Mouse (Mus musculus) liver, adult 2 months (tissue): ENCODE results near the gene Dock6. TPM values are rescaled to one million over a fixed set of nuclear protein-coding genes. Genes with fewer than 3 reads are reported as not detected.

Experiments
- DNase-seq: peaks from one replicate; pipeline ENCODE4 v3.0.0-alpha.2; 2011; ENCODE audit warnings: low read depth, low spot score; ENCODE audit errors: extremely low read depth
- H3K27ac ChIP-seq: fragments of 200-500 bp; replicated peaks from 2 replicates; pipeline ENCODE4 v1.5.1; 2012; ENCODE audit warnings: low read depth, mild to moderate bottlenecking, control low read depth, inconsistent platforms, low read length; ENCODE audit not compliant: insufficient read depth
- H3K27me3 ChIP-seq: fragments of 200-500 bp; 2 replicates; pipeline ENCODE4 v1.6.1; 2012; ENCODE audit warnings: mild to moderate bottlenecking, moderate library complexity, low read length, inconsistent platforms; ENCODE audit not compliant: control insufficient read depth, insufficient read depth
- H3K36me3 ChIP-seq: fragments of 200-500 bp; 2 replicates; pipeline ENCODE4 v1.6.1; 2012; ENCODE audit warnings: low read length, inconsistent platforms; ENCODE audit not compliant: control insufficient read depth, insufficient read depth
- H3K4me1 ChIP-seq: fragments of 200-500 bp; 2 replicates; pipeline ENCODE4 v1.6.1; 2011; ENCODE audit warnings: low read length; ENCODE audit not compliant: control insufficient read depth, insufficient read depth
- H3K4me3 ChIP-seq: fragments of 200-500 bp; 2 replicates; pipeline ENCODE4 v1.5.1; 2011; ENCODE audit warnings: low read depth, mild to moderate bottlenecking, control low read depth, low read length, moderate library complexity; ENCODE audit not compliant: insufficient read depth
- H3K79me2 ChIP-seq: fragments of 200-500 bp; 2 replicates; pipeline ENCODE4 v1.6.1; 2012; ENCODE audit warnings: inconsistent platforms, mild to moderate bottlenecking, low read length, moderate library complexity; ENCODE audit not compliant: control insufficient read depth, insufficient read depth
- H3K9ac ChIP-seq: fragments of 200-500 bp; 2 replicates; pipeline ENCODE4 v1.6.1; 2012; ENCODE audit warnings: low read depth, mild to moderate bottlenecking, control low read depth, inconsistent platforms, low read length
- CTCF ChIP-seq: fragments of 200-500 bp; IDR thresholded peaks from 2 replicates; pipeline ENCODE4 v1.5.1; 2011; ENCODE audit warnings: low read depth, low read length, control low read depth
- POLR2A ChIP-seq: fragments of 200-500 bp; IDR thresholded peaks from 2 replicates; pipeline ENCODE4 v1.6.1; 2011; ENCODE audit warnings: low read length, control low read depth; ENCODE audit not compliant: insufficient read depth; ENCODE audit errors: extremely low read depth
- WGBS: fragments of 180-500 bp; shearing (Covaris S2); methylation state at CpG from one replicate; pipeline ENCODE4 v1.1.7; 2018; 5-methylcytosine and 5-hydroxymethylcytosine counted together
- polyA plus RNA-seq: library from polyadenylated mRNA; depleted of rRNA; stranded (reverse); fragments of >200 nt; gene quantifications from 2 replicates; pipeline ENCODE4 v1.2.3, GENCODE M21; 2012; rRNA removed
- total RNA-seq: library from RNA; depleted of rRNA; stranded (reverse); fragments of >200 nt; gene quantifications from 2 replicates; pipeline ENCODE4 v1.2.3, GENCODE M21; 2014; rRNA removed

Gene Dock6
- total RNA-seq (8.5 and 12.6 TPM in 2 replicates), polyA plus RNA-seq (23.2 and 33.9 TPM in 2 replicates)

- no peak for TF ChIP-seq CTCF
- 0 out of 2 replicates have a peak, but pooled peaks have one; percentile 35 for TF ChIP-seq POLR2A
- H3K27ac ChIP-seq, result peak within 1 kb of the TSS; percentile 42
- H3K4me1 ChIP-seq, result peaks cover 6% of the 10 kb centered on the region
- no peak for DNase-seq
- no peaks in the 10 kb centered on the region for H3K36me3 ChIP-seq
- H3K4me3 ChIP-seq, result peak within 1 kb of the TSS; percentile 74
- 5% methylated on average over 68 of the region's 68 CpGs for WGBS
- H3K9ac ChIP-seq, result peak within 1 kb of the TSS; percentile 77
- H3K79me2 ChIP-seq, result no peaks in the 10 kb centered on the region
- no peaks in the 10 kb centered on the region for H3K27me3 ChIP-seq
Observed at GRCm38 (mm10) chr9:21852128-21853091, at the start of gene Dock6. Gene Dock6, minus strand, starts transcription at chr9:21852635.

GRCm38 (mm10) chr9:21901223-21901820, 48.9 kb upstream of the Dock6 start:
- 9% methylated on average over 10 of the region's 10 CpGs for WGBS
- TF ChIP-seq CTCF, result no peak
- TF ChIP-seq POLR2A, result no peak
- peaks cover 2% of the 10 kb centered on the region; the same call in 1 of the 2 replicates for H3K4me1 ChIP-seq
- no peak overlapping the region for H3K9ac ChIP-seq
- H3K79me2 ChIP-seq, result no peaks in the 10 kb centered on the region
- peak overlapping the region; percentile 61 for H3K4me3 ChIP-seq
- no peaks in the 10 kb centered on the region for H3K27me3 ChIP-seq
- peak; percentile 91 for DNase-seq
- H3K36me3 ChIP-seq, result no peaks in the 10 kb centered on the region
- no peak overlapping the region for H3K27ac ChIP-seq

GRCm38 (mm10) chr9:21889229-21889628, 36.8 kb upstream of the Dock6 start:
- H3K4me3 ChIP-seq, result no peak overlapping the region
- TF ChIP-seq POLR2A (no peak), CTCF (peak; percentile 76)
- no peaks in the 10 kb centered on the region for H3K4me1 ChIP-seq
- H3K9ac ChIP-seq, result no peak overlapping the region
- no peaks in the 10 kb centered on the region for H3K79me2 ChIP-seq
- H3K27me3 ChIP-seq, result no peaks in the 10 kb centered on the region; the same call in 1 of the 2 replicates
- no peaks in the 10 kb centered on the region for H3K36me3 ChIP-seq
- 51% methylated on average over 3 of the region's 3 CpGs for WGBS
- no peak overlapping the region for H3K27ac ChIP-seq
- peak; percentile 33 for DNase-seq

- DNase-seq, result no peak
- H3K9ac ChIP-seq, result no peak overlapping the region
- H3K27me3 ChIP-seq, result no peaks in the 10 kb centered on the region
- 71% methylated on average over 3 of the region's 3 CpGs for WGBS
- H3K4me3 ChIP-seq, result no peak overlapping the region
- TF ChIP-seq CTCF (peak; percentile 22; the same call in 1 of the 2 replicates), POLR2A (no peak)
- no peaks in the 10 kb centered on the region for H3K79me2 ChIP-seq
- no peaks in the 10 kb centered on the region for H3K36me3 ChIP-seq
- H3K4me1 ChIP-seq, result no peaks in the 10 kb centered on the region
- H3K27ac ChIP-seq, result no peak overlapping the region
Observed at GRCm38 (mm10) chr9:21876601-21877000, 24.2 kb upstream of the Dock6 start.

- H3K79me2 ChIP-seq, result no peaks in the 10 kb centered on the region
- TF ChIP-seq CTCF, result no peak
- TF ChIP-seq POLR2A, result no peak
- no peaks in the 10 kb centered on the region for H3K4me1 ChIP-seq
- H3K27me3 ChIP-seq, result no peaks in the 10 kb centered on the region
- H3K4me3 ChIP-seq, result no peak overlapping the region
- no peak overlapping the region for H3K27ac ChIP-seq
- no peak for DNase-seq
- no peaks in the 10 kb centered on the region for H3K36me3 ChIP-seq
- no peak overlapping the region for H3K9ac ChIP-seq
- WGBS, result 66% methylated on average over 4 of the region's 4 CpGs
Observed at GRCm38 (mm10) chr9:21872204-21872603, 19.8 kb upstream of the Dock6 start.
